Mouse (Mus musculus) hindbrain, embryonic 15.5 days (tissue): Measurements from ENCODE around the gene Dnah10. TPM values are rescaled to one million over a fixed set of nuclear protein-coding genes. Genes with fewer than 3 reads are reported as not detected.

Experiments
- ATAC-seq: fragments of 200-750 bp; cut with Nextera tagmentation; 2 replicates; pipeline ENCODE4 v1.8.0; 2017; ENCODE audit warnings: low read depth, moderate number of reproducible peaks, moderate TSS enrichment; ENCODE audit not compliant: low FRiP score
- H3K27ac ChIP-seq: fragments of 300-500 bp; sonication (generic); replicated peaks from 2 replicates; pipeline ENCODE4 v1.5.1; 2015; ENCODE audit warnings: mild to moderate bottlenecking, inconsistent platforms
- H3K27me3 ChIP-seq: fragments of 300-500 bp; sonication (generic); 2 replicates; pipeline ENCODE4 v1.6.1; 2015; ENCODE audit warnings: control low read depth, inconsistent platforms
- H3K36me3 ChIP-seq: fragments of 300-500 bp; sonication (generic); 2 replicates; pipeline ENCODE4 v1.6.1; 2015; ENCODE audit warnings: control low read depth, inconsistent platforms
- H3K4me1 ChIP-seq: fragments of 300-500 bp; sonication (generic); replicated peaks from 2 replicates; pipeline ENCODE4 v1.6.1; 2015; ENCODE audit warnings: control low read depth, inconsistent platforms
- H3K4me2 ChIP-seq: fragments of 300-500 bp; sonication (generic); 2 replicates; pipeline ENCODE4 v1.6.1; 2015; ENCODE audit warnings: moderate library complexity, mild to moderate bottlenecking, inconsistent platforms
- H3K4me3 ChIP-seq: fragments of 300-500 bp; sonication (generic); 2 replicates; pipeline ENCODE4 v1.5.1; 2015; ENCODE audit warnings: mild to moderate bottlenecking, inconsistent platforms
- H3K9ac ChIP-seq: fragments of 300-500 bp; sonication (generic); 2 replicates; pipeline ENCODE4 v1.6.1; 2015; ENCODE audit warnings: inconsistent platforms
- H3K9me3 ChIP-seq: fragments of 300-500 bp; sonication (generic); 2 replicates; pipeline ENCODE4 v1.6.1; 2016; ENCODE audit warnings: control low read depth, inconsistent platforms
- WGBS: fragments of 180-500 bp; shearing (Covaris S2); methylation state at CpG from one replicate; pipeline ENCODE4 v1.1.7; 2015; 5-methylcytosine and 5-hydroxymethylcytosine counted together
- polyA plus RNA-seq: library from polyadenylated mRNA; unstranded; fragments of >200 nt; fragmentation: Nextera tagmentation; extraction: Ambion mirVana; gene quantifications from 2 replicates; pipeline ENCODE4 v1.2.1, GENCODE M21; 2015

The Dnah10 gene
- polyA plus RNA-seq, 1 experiment from 2014 or later, result 0.14 TPM

- H3K27ac ChIP-seq, result no peak overlapping the region
- H3K27me3 ChIP-seq, result no peaks in the 10 kb centered on the region
- no peak for ATAC-seq
- no peak overlapping the region for H3K4me2 ChIP-seq
- no peaks in the 10 kb centered on the region for H3K9me3 ChIP-seq
- H3K9ac ChIP-seq, result no peak overlapping the region
- H3K36me3 ChIP-seq, result peaks cover 5% of the 10 kb centered on the region; the same call in 1 of the 2 replicates
- H3K4me3 ChIP-seq, result no peak overlapping the region
- WGBS, result 78% methylated on average over 4 of the region's 4 CpGs
- peaks cover 17% of the 10 kb centered on the region for H3K4me1 ChIP-seq
Observed at GRCm38 (mm10) chr5:124879251-124879650, 154.4 kb downstream of the Dnah10 start.

- no peak overlapping the region for H3K4me3 ChIP-seq
- no peaks in the 10 kb centered on the region for H3K9me3 ChIP-seq
- no peak overlapping the region for H3K9ac ChIP-seq
- no peak for ATAC-seq
- H3K36me3 ChIP-seq, result peaks cover 6% of the 10 kb centered on the region; the same call in 1 of the 2 replicates
- H3K27me3 ChIP-seq, result no peaks in the 10 kb centered on the region
- WGBS, result 86% methylated on average over 6 of the region's 6 CpGs
- H3K4me2 ChIP-seq, result no peak overlapping the region
- peaks cover 18% of the 10 kb centered on the region for H3K4me1 ChIP-seq
- no peak overlapping the region for H3K27ac ChIP-seq
Observed at GRCm38 (mm10) chr5:124879801-124880200, 154.9 kb downstream of the Dnah10 start.

GRCm38 (mm10) chr5:124883877-124884276, 159.0 kb downstream of the Dnah10 start:
- Histone ChIP-seq H3K4me2 (no peak overlapping the region), H3K4me1 (0 out of 2 replicates have a peak, but pooled peaks cover 12% of the 10 kb centered on the region), H3K9ac (no peak overlapping the region), H3K4me3 (no peak overlapping the region), H3K9me3 (no peaks in the 10 kb centered on the region), H3K27ac (no peak overlapping the region), H3K27me3 (no peaks in the 10 kb centered on the region), H3K36me3 (peaks cover 32% of the 10 kb centered on the region)
- whole genome bisulfite sequencing, result 76% methylated on average over 6 of the region's 6 CpGs
- ATAC-seq, result no peak

Other genes with a start within 250 kb of the Dnah10 start
- 28.8 and 29.1 TPM in 2 replicates for gene Rilpl2, start 246.7 kb upstream of the Dnah10 start, polyA plus RNA-seq
- 20.3 and 22.1 TPM in 2 replicates for gene Snrnp35, start 242.0 kb upstream of the Dnah10 start, polyA plus RNA-seq
- gene Rilpl1, start 193.7 kb upstream of the Dnah10 start, polyA plus RNA-seq, result 14.7 and 15.6 TPM in 2 replicates
- 335 and 341 TPM in 2 replicates for gene Tmed2, start 184.4 kb upstream of the Dnah10 start, polyA plus RNA-seq
- gene Ddx55, start 172.2 kb upstream of the Dnah10 start, polyA plus RNA-seq, result 24.8 and 25.1 TPM in 2 replicates
- gene Eif2b1, start 146.0 kb upstream of the Dnah10 start, polyA plus RNA-seq, result 60.0 and 63.0 TPM in 2 replicates
- gene Gtf2h3, start 145.9 kb upstream of the Dnah10 start, polyA plus RNA-seq, result 43.8 and 45.3 TPM in 2 replicates
- gene Atp6v0a2, start 96.5 kb upstream of the Dnah10 start, polyA plus RNA-seq, result 34.5 and 37.8 TPM in 2 replicates
- 46.9 and 51.8 TPM in 2 replicates for gene Ccdc92, start 137.3 kb downstream of the Dnah10 start, polyA plus RNA-seq
- 103 and 108 TPM in 2 replicates for gene Zfp664, start 137.6 kb downstream of the Dnah10 start, polyA plus RNA-seq